Mouse (Mus musculus): ENCODE results near the gene Sema6d. TPM values are rescaled to one million over a fixed set of nuclear protein-coding genes. Genes with fewer than 3 reads are reported as not detected.

Sema6d gene
- polyA plus RNA-seq, 1 experiment from 2014 or later = 15.4 TPM

DNA sequence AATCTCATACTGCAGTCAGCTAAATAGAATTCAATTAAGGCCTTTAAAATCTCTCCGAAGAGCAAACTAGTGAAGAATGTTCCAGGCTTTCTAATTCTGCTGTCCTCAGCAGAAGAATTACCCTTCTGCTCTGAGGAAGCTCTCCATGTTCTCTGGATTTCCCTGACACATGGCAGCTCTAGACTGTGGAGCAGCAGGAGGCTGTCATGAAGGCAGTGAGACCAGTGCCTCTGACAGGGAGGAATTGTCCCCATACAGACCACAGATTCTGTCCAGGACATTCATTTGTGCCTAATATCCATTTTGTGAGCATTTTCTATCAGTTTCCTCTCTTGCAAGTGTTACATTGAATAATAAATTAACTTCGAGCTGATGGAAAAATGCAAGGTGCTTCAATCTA, 99.5 kb downstream of the Sema6d start:
- H3K4me3 ChIP-seq = no peak overlapping the region
- DNase-seq (ENCODE audit: low spot score) = no peak
- WGBS = 88% methylated on average over 2 of the region's 2 CpGs

DNA sequence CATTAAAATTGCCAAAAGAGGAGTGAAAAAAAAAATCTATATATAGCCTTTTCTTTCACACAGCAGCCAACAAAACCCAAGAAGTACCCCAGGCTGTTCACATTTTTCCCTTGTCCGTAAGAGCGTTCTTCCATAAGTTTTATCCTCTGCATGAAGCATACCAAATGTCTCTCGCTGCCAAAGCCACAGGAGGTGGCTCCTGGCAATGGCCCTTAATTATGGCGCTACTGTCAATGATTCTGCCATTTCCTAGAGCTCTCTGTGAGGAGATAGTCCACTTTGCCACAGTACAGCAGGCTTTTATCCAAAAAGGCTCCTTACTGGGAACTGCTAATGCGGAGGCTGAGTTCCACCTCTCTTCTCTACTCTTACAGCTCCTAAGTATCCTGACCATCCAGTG, 104.3 kb downstream of the Sema6d start:
- no peak for DNase-seq (ENCODE audit: low spot score)
- no peaks in the 10 kb centered on the region for H3K36me3 ChIP-seq
- no peak overlapping the region for H3K27ac ChIP-seq
- no peaks in the 10 kb centered on the region for H3K27me3 ChIP-seq (ENCODE audit: insufficient read depth, poor library complexity, severe bottlenecking)
- H3K9me3 ChIP-seq = no peaks in the 10 kb centered on the region
- 87% methylated on average over 5 of the region's 5 CpGs for WGBS
- H3K4me3 ChIP-seq = no peak overlapping the region
- H3K4me1 ChIP-seq (replicated peaks) = no peaks in the 10 kb centered on the region

More for the DNA sequence above, 99.5 kb downstream of the Sema6d start:
- Histone ChIP-seq H3K27ac (no peak overlapping the region), H3K36me3 (no peaks in the 10 kb centered on the region), H3K27me3 (ENCODE audit: insufficient read depth, poor library complexity, severe bottlenecking) (no peaks in the 10 kb centered on the region), H3K4me1 (replicated peaks) (no peaks in the 10 kb centered on the region), H3K9me3 (no peaks in the 10 kb centered on the region)

- no peaks in the 10 kb centered on the region for H3K36me3 ChIP-seq
- H3K27ac ChIP-seq = no peak overlapping the region
- 90% methylated on average over 5 of the region's 5 CpGs for WGBS
- DNase-seq (ENCODE audit: low spot score) = no peak
- no peaks in the 10 kb centered on the region for H3K27me3 ChIP-seq (ENCODE audit: insufficient read depth, poor library complexity, severe bottlenecking)
- peaks cover 4% of the 10 kb centered on the region; the same call in 1 of the 2 replicates for H3K4me1 ChIP-seq (replicated peaks)
- H3K9me3 ChIP-seq = no peaks in the 10 kb centered on the region
- H3K4me3 ChIP-seq = no peak overlapping the region
These were observed 111.7 kb downstream of the Sema6d start for GRCm38 (mm10) chr2:124201493-124201892.

DNA sequence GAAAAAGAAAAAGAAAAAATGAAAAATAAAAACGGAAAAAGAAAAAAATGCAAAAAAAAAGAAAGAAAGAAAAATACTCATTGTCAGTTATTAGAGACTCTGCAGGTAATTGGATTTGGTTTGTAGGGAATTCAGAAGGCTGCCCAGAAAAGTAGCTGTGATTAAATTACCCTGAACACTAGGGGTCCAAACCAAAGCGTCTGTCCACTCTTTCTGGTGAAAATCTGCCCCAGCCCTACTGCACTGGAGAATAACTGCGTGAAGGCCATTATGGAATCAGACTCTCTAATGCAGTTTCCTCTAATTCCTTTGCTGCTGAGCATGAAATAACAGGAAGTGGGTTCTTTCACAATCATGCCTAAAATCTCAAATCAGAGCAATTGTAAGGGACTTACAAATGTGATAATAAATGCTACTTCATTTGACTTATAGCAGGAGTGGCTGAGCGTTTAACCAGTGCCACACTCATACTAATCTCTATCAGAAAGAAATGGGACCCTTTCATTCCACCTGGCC, 112.8 kb downstream of the Sema6d start:
- H3K27ac ChIP-seq = no peak overlapping the region
- peaks cover 4% of the 10 kb centered on the region; the same call in 1 of the 2 replicates for H3K4me1 ChIP-seq (replicated peaks)
- H3K4me3 ChIP-seq = no peak overlapping the region
- 46% methylated on average over 4 of the region's 4 CpGs for WGBS
- H3K9me3 ChIP-seq = no peaks in the 10 kb centered on the region
- H3K27me3 ChIP-seq (ENCODE audit: insufficient read depth, poor library complexity, severe bottlenecking) = no peaks in the 10 kb centered on the region
- H3K36me3 ChIP-seq = no peaks in the 10 kb centered on the region
- DNase-seq (ENCODE audit: low spot score) = no peak

- 83% methylated on average over 5 of the region's 5 CpGs for WGBS
- DNase-seq (ENCODE audit: low spot score) = no peak
- H3K27me3 ChIP-seq (ENCODE audit: insufficient read depth, poor library complexity, severe bottlenecking) = no peaks in the 10 kb centered on the region
- no peaks in the 10 kb centered on the region for H3K9me3 ChIP-seq
- H3K4me1 ChIP-seq (replicated peaks) = peaks cover 4% of the 10 kb centered on the region; the same call in 1 of the 2 replicates
- no peaks in the 10 kb centered on the region for H3K36me3 ChIP-seq
- H3K27ac ChIP-seq = no peak overlapping the region
- H3K4me3 ChIP-seq = no peak overlapping the region
These were observed 116.0 kb downstream of the Sema6d start for GRCm38 (mm10) chr2:124205811-124206210.

DNA sequence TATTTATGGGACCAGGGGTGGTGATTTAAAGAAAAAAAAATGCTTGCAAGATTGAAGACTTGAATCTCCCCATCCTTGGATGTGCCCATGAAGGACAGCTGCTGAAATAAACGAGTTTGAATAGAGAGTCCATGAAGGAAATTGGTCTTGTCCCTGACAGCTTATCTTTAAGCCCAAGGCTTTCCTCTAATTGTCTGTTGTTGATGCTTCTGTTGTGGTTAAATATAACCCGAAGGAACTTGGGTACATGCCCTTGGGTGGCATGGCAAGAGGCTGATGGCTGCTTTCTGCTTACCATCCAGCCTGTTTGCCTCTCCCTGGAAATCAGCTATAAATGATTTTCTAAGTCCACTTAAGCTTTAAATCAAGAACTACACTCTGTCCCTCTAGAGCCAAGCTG, 118.5 kb downstream of the Sema6d start:
- DNase-seq (ENCODE audit: low spot score) = no peak
- Histone ChIP-seq H3K36me3 (no peaks in the 10 kb centered on the region), H3K9me3 (no peaks in the 10 kb centered on the region), H3K27me3 (ENCODE audit: insufficient read depth, poor library complexity, severe bottlenecking) (no peaks in the 10 kb centered on the region), H3K4me3 (no peak overlapping the region), H3K4me1 (replicated peaks) (no peaks in the 10 kb centered on the region), H3K27ac (no peak overlapping the region)
- WGBS = 80% methylated on average over 2 of the region's 2 CpGs

DNA sequence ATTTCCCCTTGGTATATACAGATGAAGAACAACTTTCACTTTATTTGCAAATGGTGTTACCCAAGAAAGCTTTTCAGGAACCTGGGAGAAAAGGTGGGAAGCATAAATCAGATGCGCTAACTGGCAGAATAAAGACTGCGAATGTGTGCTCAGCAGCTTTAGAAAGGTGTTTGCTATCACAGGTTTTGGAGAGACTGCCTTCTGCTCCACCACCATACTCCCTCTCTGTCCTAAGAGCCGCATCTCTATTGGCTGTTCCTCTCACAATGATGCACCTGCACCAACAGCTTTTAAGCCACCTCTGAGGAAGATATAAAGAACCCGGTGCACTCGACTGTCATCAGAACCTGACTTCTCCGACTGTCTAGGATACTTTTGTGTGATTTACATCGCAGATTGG, 133.8 kb downstream of the Sema6d start:
- Histone ChIP-seq H3K9me3 (no peaks in the 10 kb centered on the region), H3K4me1 (replicated peaks) (no peaks in the 10 kb centered on the region), H3K4me3 (no peak overlapping the region), H3K27ac (no peak overlapping the region), H3K27me3 (ENCODE audit: insufficient read depth, poor library complexity, severe bottlenecking) (no peaks in the 10 kb centered on the region), H3K36me3 (no peaks in the 10 kb centered on the region)
- DNase-seq (ENCODE audit: low spot score) = no peak
- WGBS = 83% methylated on average over 7 of the region's 7 CpGs

DNA sequence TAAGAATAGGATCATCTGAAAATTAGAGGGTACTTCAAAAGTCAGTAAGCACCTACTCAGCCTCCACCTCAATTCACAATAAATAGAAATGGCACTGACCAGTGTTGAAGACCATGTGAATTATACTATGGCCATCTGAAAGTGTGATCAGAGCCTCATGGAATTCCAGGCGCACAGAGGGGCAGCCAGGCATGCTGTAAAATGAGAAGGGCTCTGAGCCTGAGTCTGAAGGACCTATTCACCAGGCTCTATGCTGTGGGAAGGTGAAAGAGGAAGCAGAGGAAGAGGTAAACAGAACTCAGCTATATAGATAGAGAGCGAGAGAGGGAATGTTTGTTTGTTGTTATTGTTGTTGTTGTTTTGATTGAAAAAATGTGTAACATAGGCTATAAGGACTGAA, 134.6 kb downstream of the Sema6d start:
- no peaks in the 10 kb centered on the region for H3K9me3 ChIP-seq
- H3K4me3 ChIP-seq = no peak overlapping the region
- DNase-seq (ENCODE audit: low spot score) = no peak
- H3K27me3 ChIP-seq (ENCODE audit: insufficient read depth, poor library complexity, severe bottlenecking) = no peaks in the 10 kb centered on the region
- no peak overlapping the region for H3K27ac ChIP-seq
- H3K36me3 ChIP-seq = no peaks in the 10 kb centered on the region
- WGBS = 64% methylated on average over 2 of the region's 2 CpGs
- H3K4me1 ChIP-seq (replicated peaks) = no peaks in the 10 kb centered on the region

DNA sequence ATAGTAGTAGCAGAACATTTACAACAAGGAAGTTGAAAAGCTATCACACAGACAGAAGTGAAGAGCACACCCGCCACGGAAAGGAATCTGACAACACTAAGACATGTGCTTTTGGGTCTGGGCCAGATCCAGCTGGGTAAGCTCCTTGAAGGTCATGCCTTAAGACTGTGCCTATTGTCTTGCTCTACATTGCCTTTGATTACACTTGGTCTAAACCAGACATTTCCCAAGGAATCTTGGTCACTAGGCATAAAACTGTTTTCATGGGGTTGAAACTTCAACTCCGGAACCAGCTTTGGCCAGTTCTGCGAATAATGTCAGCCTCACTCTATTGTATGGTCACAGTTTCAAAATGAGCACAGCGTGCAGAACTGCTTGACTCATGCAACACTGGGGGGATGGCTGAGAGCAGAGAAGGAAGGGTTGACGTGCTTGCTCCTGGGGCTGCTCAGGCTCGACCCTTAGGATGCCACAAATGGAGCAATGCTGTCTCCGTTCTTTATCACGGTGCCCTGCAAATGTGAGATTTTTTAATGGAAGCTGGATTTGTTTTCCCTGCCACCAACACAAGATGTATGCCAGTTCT, 145.0 kb downstream of the Sema6d start:
- 79% methylated on average over 9 of the region's 9 CpGs for WGBS
- no peak for DNase-seq (ENCODE audit: low spot score)

DNA sequence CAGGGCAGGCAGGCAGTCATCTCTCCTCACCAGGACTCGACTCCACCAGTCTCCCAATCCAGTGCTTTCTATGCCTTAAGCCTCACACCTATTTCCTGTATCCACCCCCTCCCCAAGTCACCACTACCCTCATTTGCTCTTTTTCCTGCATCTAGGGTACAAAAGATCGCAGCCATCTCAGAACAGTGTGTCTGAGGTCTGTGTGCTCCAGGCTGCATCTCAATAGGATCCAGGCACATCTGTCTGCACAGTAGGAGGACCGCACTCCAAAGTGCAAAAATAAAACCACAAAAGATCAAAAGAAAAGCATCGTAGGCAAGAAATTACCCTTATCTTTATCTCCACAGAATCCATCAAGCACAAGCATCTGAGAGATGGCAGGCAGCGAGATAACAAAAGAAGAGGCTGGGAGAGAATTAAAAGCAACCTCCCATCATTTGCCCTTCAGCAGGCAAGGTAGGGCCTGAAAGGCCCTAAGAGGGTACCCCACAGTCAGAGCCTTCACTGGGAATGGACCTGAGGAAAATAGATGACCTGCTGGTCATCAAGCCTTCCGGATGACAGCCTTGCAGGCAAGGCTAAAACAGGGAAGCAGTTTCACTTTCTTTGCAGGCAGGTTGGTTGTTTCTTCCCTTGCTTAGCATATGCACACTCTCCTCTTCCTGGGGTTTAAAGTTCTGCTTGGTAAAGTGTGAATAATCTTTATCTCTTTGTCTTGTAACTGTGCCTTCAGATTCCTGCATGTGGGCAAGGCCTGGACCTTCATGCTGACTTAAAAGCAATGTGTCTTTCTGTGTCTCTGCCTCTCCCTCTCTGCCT, 145.7 kb downstream of the Sema6d start:
- H3K27ac ChIP-seq = peak overlapping the region; percentile 67
- H3K27me3 ChIP-seq (ENCODE audit: insufficient read depth, poor library complexity, severe bottlenecking) = no peaks in the 10 kb centered on the region
- no peaks in the 10 kb centered on the region for H3K36me3 ChIP-seq
- DNase-seq (ENCODE audit: low spot score) = no peak
- WGBS = 34% methylated on average over 6 of the region's 6 CpGs
- H3K4me1 ChIP-seq (replicated peaks) = peaks cover 13% of the 10 kb centered on the region
- no peak overlapping the region for H3K4me3 ChIP-seq
- H3K9me3 ChIP-seq = no peaks in the 10 kb centered on the region

More for the DNA sequence above, 145.0 kb downstream of the Sema6d start:
- H3K4me3 ChIP-seq = no peak overlapping the region
- H3K36me3 ChIP-seq = no peaks in the 10 kb centered on the region
- no peaks in the 10 kb centered on the region for H3K27me3 ChIP-seq (ENCODE audit: insufficient read depth, poor library complexity, severe bottlenecking)
- H3K4me1 ChIP-seq (replicated peaks) = peaks cover 13% of the 10 kb centered on the region
- H3K9me3 ChIP-seq = no peaks in the 10 kb centered on the region
- H3K27ac ChIP-seq = peak overlapping the region; percentile 67; the same call in 1 of the 2 replicates

- 85% methylated on average over 1 of the region's 1 CpGs for WGBS
- peaks cover 13% of the 10 kb centered on the region for H3K4me1 ChIP-seq (replicated peaks)
- H3K4me3 ChIP-seq = no peak overlapping the region
- H3K27me3 ChIP-seq (ENCODE audit: insufficient read depth, poor library complexity, severe bottlenecking) = no peaks in the 10 kb centered on the region
- DNase-seq (ENCODE audit: low spot score) = no peak
- H3K9me3 ChIP-seq = no peaks in the 10 kb centered on the region
- no peak overlapping the region for H3K27ac ChIP-seq
- H3K36me3 ChIP-seq = no peaks in the 10 kb centered on the region
These were observed 147.1 kb downstream of the Sema6d start for GRCm38 (mm10) chr2:124236831-124237230.

DNA sequence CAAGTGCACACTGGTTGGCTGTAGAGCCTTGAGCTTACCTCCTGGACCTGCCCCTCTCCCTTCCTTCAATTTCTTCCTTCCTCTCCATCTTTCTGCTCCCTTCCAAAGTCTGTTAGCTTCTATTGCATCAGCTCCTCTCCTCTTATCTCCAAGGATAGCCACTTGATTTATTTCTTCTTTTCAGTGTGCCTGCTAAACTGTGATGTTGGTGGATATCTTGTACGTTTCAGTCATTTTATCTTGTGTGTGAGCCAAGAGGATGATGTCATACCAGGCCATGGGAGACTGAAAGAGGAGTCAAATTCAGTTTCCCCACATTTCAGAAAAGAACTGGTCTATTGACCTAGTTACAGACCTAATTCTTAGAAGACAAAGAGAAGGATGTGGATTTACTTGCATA, 153.8 kb downstream of the Sema6d start:
- DNase-seq (ENCODE audit: low spot score) = no peak
- Histone ChIP-seq H3K9me3 (no peaks in the 10 kb centered on the region), H3K27me3 (ENCODE audit: insufficient read depth, poor library complexity, severe bottlenecking) (no peaks in the 10 kb centered on the region), H3K4me3 (no peak overlapping the region), H3K27ac (no peak overlapping the region), H3K36me3 (no peaks in the 10 kb centered on the region), H3K4me1 (replicated peaks) (peaks cover 6% of the 10 kb centered on the region)
- WGBS = 82% methylated on average over 1 of the region's 1 CpGs

- Histone ChIP-seq H3K27ac (no peak overlapping the region), H3K36me3 (no peaks in the 10 kb centered on the region), H3K4me1 (replicated peaks) (peaks cover 6% of the 10 kb centered on the region), H3K9me3 (no peaks in the 10 kb centered on the region), H3K4me3 (no peak overlapping the region), H3K27me3 (ENCODE audit: insufficient read depth, poor library complexity, severe bottlenecking) (no peaks in the 10 kb centered on the region)
- 54% methylated on average over 4 of the region's 4 CpGs for WGBS
- no peak for DNase-seq (ENCODE audit: low spot score)
These were observed 154.9 kb downstream of the Sema6d start for GRCm38 (mm10) chr2:124244543-124245245.

Measured in hindbrain, embryonic 10.5 days (tissue).